In genomic region chr1:45816889-45817288, GRCm38 (mm10) we compare ENCODE assay signal across 9 mouse cellular contexts. TPM values are rescaled to one million over a fixed set of nuclear protein-coding genes. Genes with fewer than 3 reads are reported as not detected.
DNase-seq lines count a peak whose midpoint lies in the region; ATAC-seq and TF ChIP-seq lines count a peak whose summit lies in the region.
"Had no signal": no experiment of that assay in that cellular context is flagged by ENCODE, and none has a peak within 500 bp of the region (broad histone marks: within the 10 kb centered on the region; RNA-seq: fewer than 3 reads in every experiment).

No protein-coding gene starts in this region.

- H3K9me3 ChIP-seq in forebrain, embryonic 13.5 days (replicated peaks), result no peaks in the 10 kb centered on the region
- H3K9me3 ChIP-seq in forebrain, embryonic 15.5 days, result no peaks in the 10 kb centered on the region
- H3K9me3 ChIP-seq in intestine, embryonic 16.5 days (ENCODE audit: control insufficient read depth, low read length), result no peaks in the 10 kb centered on the region
- no peaks in the 10 kb centered on the region for H3K9me3 ChIP-seq in midbrain, postnatal 0 days (ENCODE audit: low read length)
- H3K9me3 ChIP-seq: heart, embryonic 15.5 days had no signal

- H3K27ac ChIP-seq in forebrain, embryonic 13.5 days, result no peak overlapping the region
- H3K27ac ChIP-seq in forebrain, embryonic 15.5 days (replicated peaks), result no peak overlapping the region
- H3K27ac ChIP-seq in intestine, embryonic 16.5 days (ENCODE audit: low read length), result no peak overlapping the region
- H3K27ac ChIP-seq in midbrain, postnatal 0 days (ENCODE audit: low read depth, low read length), result no peak overlapping the region
- H3K27ac ChIP-seq: heart, embryonic 15.5 days had no signal

- H3K27me3 ChIP-seq in forebrain, embryonic 13.5 days, result no peaks in the 10 kb centered on the region
- no peaks in the 10 kb centered on the region for H3K27me3 ChIP-seq in forebrain, embryonic 15.5 days
- no peaks in the 10 kb centered on the region for H3K27me3 ChIP-seq in intestine, embryonic 16.5 days (replicated peaks; ENCODE audit: control insufficient read depth, insufficient read depth, low read length)
- no peaks in the 10 kb centered on the region for H3K27me3 ChIP-seq in midbrain, postnatal 0 days (ENCODE audit: insufficient read depth, low read length)
- H3K27me3 ChIP-seq: heart, embryonic 15.5 days had no signal

- peaks cover 86% of the 10 kb centered on the region for H3K36me3 ChIP-seq in forebrain, embryonic 13.5 days (ENCODE audit: poor library complexity, severe bottlenecking)
- peaks cover 78% of the 10 kb centered on the region for H3K36me3 ChIP-seq in forebrain, embryonic 15.5 days
- peaks cover 18% of the 10 kb centered on the region for H3K36me3 ChIP-seq in intestine, embryonic 16.5 days (ENCODE audit: control insufficient read depth, insufficient read depth, low read length)
- peaks cover 37% of the 10 kb centered on the region for H3K36me3 ChIP-seq in midbrain, postnatal 0 days (ENCODE audit: insufficient read depth, low read length)

- ATAC-seq in forebrain, embryonic 13.5 days, result peak; percentile 38; the same call in 1 of the 2 replicates
- no peak for ATAC-seq in forebrain, embryonic 15.5 days (replicated peaks)
- ATAC-seq in intestine, embryonic 16.5 days, result 0 out of 2 replicates have a peak, but pooled peaks have one; percentile 52
- ATAC-seq in midbrain, postnatal 0 days (ENCODE audit: low FRiP score), result 0 out of 2 replicates have a peak, but pooled peaks have one; percentile 38

- no peak overlapping the region for H3K4me3 ChIP-seq in forebrain, embryonic 13.5 days
- no peak overlapping the region for H3K4me3 ChIP-seq in forebrain, embryonic 15.5 days
- H3K4me3 ChIP-seq in intestine, embryonic 16.5 days (ENCODE audit: low read length), result no peak overlapping the region
- no peak overlapping the region for H3K4me3 ChIP-seq in midbrain, postnatal 0 days (ENCODE audit: low read depth, low read length)
- H3K4me3 ChIP-seq: heart, embryonic 15.5 days had no signal

- TF ChIP-seq CTCF in midbrain, postnatal 0 days (IDR thresholded peaks at IDR 0.05), result peak; percentile 98

- no peak overlapping the region for H3K9ac ChIP-seq in forebrain, embryonic 13.5 days
- H3K9ac ChIP-seq in forebrain, embryonic 15.5 days (replicated peaks), result no peak overlapping the region
- no peak overlapping the region for H3K9ac ChIP-seq in intestine, embryonic 16.5 days (ENCODE audit: low read depth, low read length)
- no peak overlapping the region for H3K9ac ChIP-seq in midbrain, postnatal 0 days (replicated peaks; ENCODE audit: low read length, poor library complexity, severe bottlenecking)
- H3K9ac ChIP-seq: heart, embryonic 15.5 days had no signal

- no peak overlapping the region for H3K4me2 ChIP-seq in forebrain, embryonic 13.5 days
- H3K4me2 ChIP-seq in forebrain, embryonic 15.5 days (replicated peaks), result no peak overlapping the region
- no peak overlapping the region for H3K4me2 ChIP-seq in intestine, embryonic 16.5 days (ENCODE audit: low read depth, low read length)
- no peak overlapping the region for H3K4me2 ChIP-seq in midbrain, postnatal 0 days (ENCODE audit: low read depth, low read length, poor library complexity, severe bottlenecking)
- H3K4me2 ChIP-seq: heart, embryonic 15.5 days had no signal

- WGBS in forebrain, embryonic 13.5 days, result 18% methylated on average over 1 of the region's 1 CpGs
- WGBS in forebrain, embryonic 15.5 days, result 13% methylated on average over 1 of the region's 1 CpGs
- 18% methylated on average over 1 of the region's 1 CpGs for WGBS in intestine, embryonic 16.5 days
- WGBS in midbrain, postnatal 0 days, result 15% methylated on average over 1 of the region's 1 CpGs

- DNase-seq in right cerebral cortex, adult 18-20 months, result peak; percentile 48
- no peak for DNase-seq in right cerebral cortex, postnatal 25 days
- peak; percentile 48 to 60 for DNase-seq in cerebellum, postnatal 14 days
- DNase-seq in midbrain, postnatal 0 days (ENCODE audit: low spot score), result peak; percentile 68
- no peak for DNase-seq in frontal cortex, postnatal 25 days (ENCODE audit: low spot score in 2 of 2)

- no peaks in the 10 kb centered on the region for H3K4me1 ChIP-seq in forebrain, embryonic 13.5 days
- no peaks in the 10 kb centered on the region for H3K4me1 ChIP-seq in forebrain, embryonic 15.5 days
- no peaks in the 10 kb centered on the region for H3K4me1 ChIP-seq in intestine, embryonic 16.5 days (ENCODE audit: control insufficient read depth, insufficient read depth, low read length)
- no peaks in the 10 kb centered on the region for H3K4me1 ChIP-seq in midbrain, postnatal 0 days (ENCODE audit: insufficient read depth, low read length)
- H3K4me1 ChIP-seq: heart, embryonic 15.5 days had no signal

RNA-seq across cellular contexts. Expression of gene Wdr75, which starts 21.9 kb away (rescaled TPM):
- polyA plus RNA-seq in forebrain, embryonic 13.5 days (2015; fragmentation: Nextera tagmentation; extraction: Ambion mirVana), result 70.4 and 80.2 TPM in 2 replicates
- 59.4 and 59.5 TPM in 2 replicates for polyA plus RNA-seq in forebrain, embryonic 15.5 days (2015; fragmentation: Nextera tagmentation; extraction: Ambion mirVana)
- polyA plus RNA-seq in intestine, embryonic 16.5 days (2015; fragmentation: Nextera tagmentation; extraction: Ambion mirVana), result 45.4 and 51.3 TPM in 2 replicates
- total RNA-seq in midbrain, postnatal 0 days (2014; rRNA removed), result 159 and 237 TPM in 2 replicates
- polyA plus RNA-seq in midbrain, postnatal 0 days (2015; fragmentation: Nextera tagmentation; extraction: Ambion mirVana), result 36.6 and 38.1 TPM in 2 replicates

Comparison
In these comparisons a context has a peak if more than half of its experiments do, and no peak if none do; other contexts are left out.
1. DNase-seq: peak in right cerebral cortex, adult 18-20 months (single experiment), cerebellum, postnatal 14 days (2 of 2) and midbrain, postnatal 0 days (single experiment); none in right cerebral cortex, postnatal 25 days (single experiment) and frontal cortex, postnatal 25 days (0 of 2).